Mouse (Mus musculus) megakaryocyte, embryonic 14.5 days (primary cell): ENCODE results near the gene Fndc10. TPM values are rescaled to one million over a fixed set of nuclear protein-coding genes. Genes with fewer than 3 reads are reported as not detected.
"Not testable (repeated sequence)": the region's sequence is repeated elsewhere in the genome, so short reads cannot be mapped to it uniquely, and the experiment has no call there.

Source experiments
- H3K27me3 ChIP-seq: replicated peaks from 2 replicates; pipeline ENCODE3; 2012; ENCODE audit warnings: inconsistent platforms
- H3K36me3 ChIP-seq: replicated peaks from 2 replicates; pipeline ENCODE3; 2012; ENCODE audit warnings: low read length, inconsistent platforms, mixed read lengths
- H3K4me1 ChIP-seq: 2 replicates; pipeline ENCODE4 v1.6.1; 2012; ENCODE audit warnings: inconsistent platforms
- H3K4me3 ChIP-seq: replicated peaks from 2 replicates; pipeline ENCODE3; 2012; ENCODE audit warnings: moderate library complexity, mild to moderate bottlenecking, inconsistent platforms
- H3K9me3 ChIP-seq: 2 replicates; pipeline ENCODE4 v1.6.1; 2012; ENCODE audit warnings: inconsistent platforms
- FLI1 ChIP-seq: IDR thresholded peaks from 2 replicates; pipeline ENCODE4 v1.6.1; 2012; ENCODE audit warnings: low read length, inconsistent platforms, mixed read lengths
- GATA1 ChIP-seq: IDR thresholded peaks from 3 replicates; pipeline ENCODE4 v1.6.1; 2012; ENCODE audit warnings: mixed read lengths, low read length, inconsistent platforms, borderline replicate concordance
- polyA plus RNA-seq: library from polyadenylated mRNA; stranded (reverse); fragments of >175 nt; gene quantifications from 2 replicates; pipeline ENCODE4 v1.2.3, GENCODE M21; 2012; ENCODE audit warnings: low replicate concordance; ENCODE audit not compliant: insufficient read depth

Fndc10 gene
- polyA plus RNA-seq, 1 experiment, result 0.44 TPM

DNA sequence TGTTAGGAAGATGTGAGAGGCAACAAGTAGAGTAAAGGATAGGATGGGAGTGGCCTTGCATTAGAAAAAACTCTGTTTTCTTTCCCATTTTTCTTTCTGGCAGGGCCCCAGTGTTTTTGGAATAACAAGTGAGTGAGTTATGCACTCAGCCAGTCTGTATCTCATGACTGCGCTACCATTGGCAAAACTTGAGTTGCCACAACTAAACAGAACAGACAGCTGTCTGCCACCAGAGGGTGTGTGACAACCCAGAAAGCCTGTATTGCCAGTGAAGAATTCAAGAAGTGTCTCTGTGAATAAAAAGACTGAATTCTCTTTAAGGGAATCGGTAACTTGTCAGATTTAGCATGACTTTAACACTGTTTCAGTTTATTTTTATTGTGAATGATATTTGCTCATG lies 18.2 kb upstream of the Fndc10 start:
- TF ChIP-seq FLI1 (no peak), GATA1 (no peak)
- H3K9me3 ChIP-seq, result no peaks in the 10 kb centered on the region
- peaks cover 3% of the 10 kb centered on the region for H3K27me3 ChIP-seq
- H3K4me3 ChIP-seq, result no peak overlapping the region
- no peaks in the 10 kb centered on the region for H3K36me3 ChIP-seq
- H3K4me1 ChIP-seq, result no peaks in the 10 kb centered on the region

DNA sequence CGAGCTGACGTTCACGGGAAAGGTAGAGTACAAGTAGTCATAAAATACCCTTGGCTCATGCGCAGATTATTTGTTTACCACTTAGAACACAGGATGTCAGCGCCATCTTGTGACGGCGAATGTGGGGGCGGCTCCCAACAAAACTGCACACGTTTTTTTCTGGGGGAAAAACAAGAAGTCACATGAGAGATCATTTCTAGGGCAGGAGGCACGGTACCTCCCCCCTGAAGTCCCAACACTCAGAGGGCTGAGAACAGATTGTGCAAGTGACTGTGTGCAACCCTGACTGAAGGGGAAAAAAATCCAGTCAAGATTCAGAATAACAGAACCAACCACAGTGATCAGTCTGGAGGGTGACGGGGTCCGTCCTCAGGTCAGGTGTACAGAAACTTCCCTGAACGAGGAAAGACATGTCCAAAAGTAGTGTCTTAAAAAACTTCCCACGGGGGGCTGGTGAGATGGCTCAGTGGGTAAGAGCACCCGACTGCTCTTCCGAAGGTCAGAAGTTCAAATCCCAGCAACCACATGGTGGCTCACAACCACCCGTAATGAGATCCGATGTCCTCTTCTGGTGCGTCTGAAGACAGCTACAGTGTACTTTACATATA lies 10.4 kb upstream of the Fndc10 start:
- H3K27me3 ChIP-seq, result peaks cover 12% of the 10 kb centered on the region
- H3K9me3 ChIP-seq, H3K36me3 ChIP-seq, H3K4me1 ChIP-seq, H3K4me3 ChIP-seq: not testable (repeated sequence)

DNA sequence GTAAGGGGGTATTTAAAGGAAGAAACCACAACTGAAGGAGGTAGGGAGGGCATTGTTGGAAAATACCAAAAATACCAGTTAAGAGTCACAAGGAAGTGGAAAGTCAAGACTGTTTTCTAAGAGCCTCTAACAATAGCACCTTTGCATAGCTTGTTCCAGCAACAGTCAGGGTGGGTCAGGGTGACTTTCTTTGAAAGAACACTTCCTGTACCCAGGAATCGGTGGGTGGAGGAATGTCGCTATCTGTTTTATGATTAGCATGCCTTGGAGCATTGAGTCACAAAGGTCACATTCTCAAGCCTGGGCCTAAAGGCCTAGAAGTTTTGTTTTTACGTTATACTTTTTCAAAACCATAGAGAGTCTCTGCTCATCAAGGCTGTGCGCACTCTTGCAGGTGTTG lies 6.4 kb upstream of the Fndc10 start:
- peaks cover 28% of the 10 kb centered on the region for H3K27me3 ChIP-seq
- H3K4me3 ChIP-seq, H3K4me1 ChIP-seq, H3K9me3 ChIP-seq, H3K36me3 ChIP-seq: not testable (repeated sequence)

DNA sequence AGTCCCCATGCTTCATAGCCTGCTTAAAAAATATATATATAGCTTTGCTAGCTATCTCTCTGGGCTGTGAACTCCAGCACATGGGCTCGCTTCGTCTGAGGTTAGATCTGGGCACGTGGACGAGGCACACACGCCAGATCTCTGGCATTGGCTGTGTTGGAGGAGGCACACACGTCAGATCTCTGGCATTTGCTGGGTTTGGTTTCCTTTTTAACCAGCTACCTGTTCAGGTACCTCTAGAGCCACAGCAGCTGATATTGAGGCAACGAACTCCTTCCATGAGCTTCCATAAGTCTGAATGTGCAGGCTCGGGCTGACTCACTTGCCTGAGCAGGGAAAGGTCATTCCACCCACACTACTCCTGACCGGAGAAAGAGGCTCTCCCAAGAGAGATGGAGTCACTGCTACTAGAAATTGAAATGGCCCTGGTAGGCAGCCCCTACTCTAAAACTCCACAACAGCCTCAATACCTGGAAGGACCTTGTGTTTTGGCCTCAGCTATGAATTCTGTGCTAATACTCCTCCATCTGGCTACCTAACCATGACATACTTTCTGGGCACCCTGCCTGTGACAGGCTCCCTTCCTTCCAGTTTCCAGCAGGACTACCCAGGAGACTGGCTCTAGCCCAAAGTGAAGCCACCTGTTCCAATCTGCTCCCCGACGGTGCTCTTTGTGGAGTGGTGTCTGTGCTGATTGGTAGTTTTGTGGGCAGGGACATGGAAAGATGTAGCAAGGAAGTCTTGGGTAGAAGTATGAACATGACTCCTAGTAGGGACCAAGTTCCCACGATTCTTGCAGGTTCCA lies 3.4 kb upstream of the Fndc10 start:
- Histone ChIP-seq H3K4me1 (peaks cover 37% of the 10 kb centered on the region), H3K27me3 (peaks cover 53% of the 10 kb centered on the region), H3K36me3 (no peaks in the 10 kb centered on the region), H3K9me3 (no peaks in the 10 kb centered on the region), H3K4me3 (no peak overlapping the region)
- no peak for TF ChIP-seq FLI1
- no peak for TF ChIP-seq GATA1

DNA sequence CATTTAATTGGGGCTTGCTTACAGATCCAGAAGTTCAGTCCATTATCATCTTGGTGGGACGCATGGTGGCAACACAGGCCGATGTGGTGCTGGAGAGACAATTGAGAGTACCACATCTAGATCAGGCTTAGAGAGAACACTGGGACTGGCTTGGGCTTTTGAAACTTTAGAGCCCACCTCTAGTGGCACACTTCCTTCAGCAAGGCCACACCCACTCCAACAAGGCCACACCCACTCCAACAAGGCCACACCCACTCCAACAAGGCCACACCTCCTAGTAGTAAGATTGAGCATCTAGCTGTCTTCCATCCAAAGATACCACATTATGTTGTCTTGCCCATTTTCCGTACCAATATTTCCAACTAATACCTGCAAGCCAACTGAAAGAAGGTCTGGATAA lies 1.7 kb upstream of the Fndc10 start:
- peaks cover 62% of the 10 kb centered on the region for H3K27me3 ChIP-seq
- no peak overlapping the region for H3K4me3 ChIP-seq
- no peaks in the 10 kb centered on the region for H3K36me3 ChIP-seq
- TF ChIP-seq FLI1 (no peak), GATA1 (no peak)
- no peaks in the 10 kb centered on the region for H3K9me3 ChIP-seq
- peaks cover 53% of the 10 kb centered on the region for H3K4me1 ChIP-seq

DNA sequence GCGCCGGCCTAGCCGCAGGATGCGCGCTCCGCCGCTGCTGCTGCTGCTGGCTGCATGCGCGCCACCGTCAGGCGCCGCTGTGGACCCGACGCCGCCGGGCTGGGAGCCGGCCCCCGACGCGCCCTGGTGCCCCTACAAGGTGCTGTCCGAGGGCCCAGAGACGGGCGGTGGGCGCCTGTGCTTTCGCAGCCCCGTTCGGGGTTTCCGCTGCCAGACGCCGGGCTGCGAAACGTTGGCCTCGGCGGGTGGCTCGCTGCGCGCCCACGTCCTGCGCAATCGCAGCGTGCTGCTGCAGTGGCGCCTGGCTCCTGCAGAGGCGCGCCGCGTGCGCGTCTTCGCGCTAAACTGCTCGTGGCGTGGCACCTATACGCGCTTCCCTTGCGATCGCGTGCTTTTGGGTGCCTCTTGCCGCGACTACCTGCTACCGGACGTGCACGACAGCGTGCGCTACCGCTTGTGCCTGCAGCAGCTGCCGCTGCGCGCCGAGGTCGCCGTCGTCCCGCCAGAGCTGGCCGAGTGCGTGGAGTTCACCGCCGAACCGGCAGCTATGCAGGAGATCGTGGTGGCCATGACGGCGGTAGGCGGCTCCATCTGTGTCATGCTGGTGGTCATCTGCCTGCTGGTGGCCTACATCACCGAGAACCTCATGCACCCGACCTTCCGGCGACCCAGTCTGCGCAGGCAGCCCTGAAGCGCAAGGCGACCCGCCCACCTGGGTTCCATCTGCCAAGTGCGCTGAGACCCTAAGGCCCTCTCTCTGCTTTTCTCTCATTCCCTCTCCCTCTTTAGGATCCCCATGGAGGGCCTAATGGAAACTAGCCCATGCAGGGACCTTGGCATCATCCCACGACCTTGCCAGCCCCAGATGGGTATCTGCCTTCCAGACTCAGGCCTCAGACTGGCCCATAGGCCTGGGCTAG lies 600 bp downstream of the Fndc10 start:
- Histone ChIP-seq H3K9me3 (no peaks in the 10 kb centered on the region), H3K27me3 (peaks cover 69% of the 10 kb centered on the region), H3K4me1 (peaks cover 51% of the 10 kb centered on the region), H3K36me3 (no peaks in the 10 kb centered on the region), H3K4me3 (peak overlapping the region; percentile 95)
- TF ChIP-seq FLI1, result no peak
- no peak for TF ChIP-seq GATA1

DNA sequence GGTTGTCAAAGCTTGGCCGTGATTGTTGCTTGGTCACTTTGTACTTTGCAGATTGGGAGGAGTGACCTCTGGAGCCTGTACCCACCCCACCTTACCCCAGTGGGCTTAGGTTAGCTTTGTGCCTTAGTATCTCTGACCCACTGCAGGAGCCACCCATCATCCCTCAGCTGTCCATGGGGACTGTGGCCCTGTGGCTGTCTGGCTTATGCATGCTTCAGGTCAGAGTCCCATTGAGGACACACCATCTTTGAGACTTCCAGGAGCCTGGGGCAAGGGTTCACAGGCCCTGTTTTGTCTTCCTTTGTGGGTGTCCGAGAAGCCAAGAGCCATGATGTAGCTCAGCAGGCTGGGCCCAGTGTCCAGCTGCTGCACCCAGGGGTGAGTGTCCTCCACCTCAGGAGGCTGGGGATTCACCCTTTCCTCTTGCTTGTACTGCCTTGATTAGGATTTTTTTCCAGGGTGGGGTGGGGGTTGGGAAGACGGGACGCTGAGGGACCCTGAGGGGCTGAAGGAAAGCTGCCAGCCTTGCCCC lies 1.5 kb downstream of the Fndc10 start:
- Histone ChIP-seq H3K9me3 (no peaks in the 10 kb centered on the region), H3K27me3 (peaks cover 68% of the 10 kb centered on the region), H3K4me1 (peaks cover 51% of the 10 kb centered on the region), H3K36me3 (no peaks in the 10 kb centered on the region), H3K4me3 (peak overlapping the region; percentile 62)
- TF ChIP-seq FLI1 (no peak), GATA1 (no peak)

DNA sequence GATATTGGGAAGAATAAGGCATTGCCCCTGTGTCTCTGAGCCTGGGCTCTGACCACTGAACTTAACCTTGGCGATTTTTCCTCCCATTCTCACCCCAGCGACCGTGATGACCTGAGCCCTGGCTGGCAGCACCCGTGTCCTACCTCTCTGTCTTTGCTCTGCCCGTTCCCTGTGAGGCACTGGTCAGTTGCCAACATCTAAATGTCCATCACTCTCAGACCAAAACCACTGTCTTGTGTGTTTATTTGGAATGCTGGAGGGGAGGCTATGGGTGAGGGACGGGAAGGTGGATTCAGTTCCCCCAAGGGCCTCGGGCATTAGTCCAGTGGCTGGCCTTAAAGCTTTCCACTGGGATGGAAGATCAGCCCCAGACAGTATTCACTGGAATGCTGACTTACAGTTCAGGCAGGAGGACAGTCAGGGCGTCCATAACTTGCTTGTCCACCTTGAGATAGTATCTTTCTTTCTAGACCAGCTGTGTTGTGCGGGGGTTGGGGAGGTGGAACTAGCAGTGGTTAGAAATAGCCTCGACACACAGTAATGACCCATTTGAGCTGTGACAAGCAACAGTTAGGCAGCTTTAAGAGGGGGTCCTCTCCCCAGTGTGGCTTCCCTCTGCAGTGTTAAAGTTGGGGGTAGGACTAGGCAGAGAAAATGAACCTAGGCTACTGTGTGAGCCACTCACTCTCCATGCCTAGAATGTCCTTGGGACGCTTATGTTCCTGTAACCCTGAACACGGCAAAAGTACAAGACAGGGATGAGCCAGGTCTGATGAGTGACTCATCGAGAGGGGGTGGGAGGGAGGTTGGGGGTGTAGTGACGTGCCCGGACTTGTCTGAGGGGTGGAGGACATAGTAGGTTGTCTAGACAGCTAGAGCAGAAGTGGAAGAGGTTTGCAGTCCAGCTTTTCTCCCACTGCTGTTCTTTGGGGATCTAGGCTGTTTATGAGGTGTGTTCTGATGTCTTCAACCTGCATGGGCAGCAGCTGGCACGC lies 2.4 kb downstream of the Fndc10 start:
- TF ChIP-seq GATA1, result no peak
- no peak for TF ChIP-seq FLI1
- Histone ChIP-seq H3K4me3 (no peak overlapping the region), H3K9me3 (no peaks in the 10 kb centered on the region), H3K36me3 (no peaks in the 10 kb centered on the region), H3K27me3 (peaks cover 60% of the 10 kb centered on the region), H3K4me1 (peaks cover 55% of the 10 kb centered on the region)

DNA sequence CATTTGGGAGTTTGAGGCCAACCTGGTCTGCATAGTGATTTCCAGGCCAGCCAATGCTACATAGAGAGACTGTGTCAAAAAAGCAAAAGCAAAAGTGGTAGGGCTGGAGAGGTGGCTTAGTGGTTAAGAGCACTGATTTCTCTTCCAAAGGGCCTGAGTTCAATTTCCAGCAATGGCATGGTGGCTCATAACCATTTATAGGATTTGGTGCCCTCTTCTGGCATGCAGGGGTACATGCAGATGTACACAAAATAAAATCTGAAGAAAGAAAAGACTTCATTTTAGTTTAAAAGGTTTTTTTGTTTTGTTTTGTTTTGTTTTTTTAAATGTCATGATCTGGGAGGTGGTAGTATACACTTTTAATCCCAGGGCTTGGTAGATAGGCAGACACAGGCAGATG lies 6.3 kb downstream of the Fndc10 start:
- peaks cover 37% of the 10 kb centered on the region for H3K4me1 ChIP-seq
- no peak overlapping the region for H3K4me3 ChIP-seq
- H3K36me3 ChIP-seq, result no peaks in the 10 kb centered on the region
- H3K27me3 ChIP-seq, result peaks cover 27% of the 10 kb centered on the region
- TF ChIP-seq GATA1 (no peak), FLI1 (no peak)
- no peaks in the 10 kb centered on the region for H3K9me3 ChIP-seq
